Mouse (Mus musculus) ES-E14 (cell line): Measurements from ENCODE around the gene Misp.

Experiments
- CHD2 ChIP-seq: IDR thresholded peaks from 2 replicates; pipeline ENCODE4 v1.6.1; 2014; ENCODE audit warnings: mild to moderate bottlenecking, low read depth, low read length, inconsistent platforms
- HCFC1 ChIP-seq: IDR thresholded peaks from 2 replicates; pipeline ENCODE4 v1.6.1; 2012; ENCODE audit warnings: low read length, inconsistent platforms, borderline replicate concordance; ENCODE audit not compliant: insufficient read depth
- MAFK ChIP-seq: IDR thresholded peaks from 2 replicates; pipeline ENCODE4 v1.6.1; 2014; ENCODE audit warnings: mild to moderate bottlenecking, low read depth, low read length, inconsistent platforms; ENCODE audit not compliant: insufficient read depth
- ZC3H11A ChIP-seq: IDR thresholded peaks from 2 replicates; pipeline ENCODE4 v1.6.1; 2012; ENCODE audit warnings: low read depth, mild to moderate bottlenecking, inconsistent platforms, low read length, borderline replicate concordance
- ZNF384 ChIP-seq: IDR thresholded peaks from 2 replicates; pipeline ENCODE4 v1.6.1; 2012; ENCODE audit warnings: low read depth, low read length, inconsistent platforms

- TF ChIP-seq MAFK (no peak), CHD2 (no peak), ZC3H11A (no peak), ZNF384 (no peak), HCFC1 (no peak)
These were observed 2.2 kb downstream of the Misp start for GRCm38 (mm10) chr10:79823011-79823410.
